Mouse (Mus musculus) retina, postnatal 7 days (tissue): ENCODE measurements around the gene Rexo5.
A peak's percentile ranks its signal among the peaks of the same experiment; 100 is the strongest.

Experiments
- DNase-seq: peaks from one replicate; pipeline ENCODE4 v3.0.0-alpha.2; 2012; ENCODE audit warnings: low read depth, low spot score

The Rexo5 gene

GRCm38 (mm10) chr7:119841820-119842449 is 48.1 kb downstream of the Rexo5 start:
- DNase-seq = no peak

GRCm38 (mm10) chr7:119845541-119845940 is 51.7 kb downstream of the Rexo5 start:
- DNase-seq = no peak

GRCm38 (mm10) chr7:119847396-119847795 is 53.6 kb downstream of the Rexo5 start:
- no peak for DNase-seq

- peak; percentile 46 for DNase-seq
Observed at GRCm38 (mm10) chr7:119849096-119849495, 55.3 kb downstream of the Rexo5 start.

- no peak for DNase-seq
Observed at GRCm38 (mm10) chr7:119850737-119851136, 56.9 kb downstream of the Rexo5 start.

GRCm38 (mm10) chr7:119852494-119852893 is 58.7 kb downstream of the Rexo5 start:
- DNase-seq = no peak

GRCm38 (mm10) chr7:119853186-119853585 is 59.4 kb downstream of the Rexo5 start:
- DNase-seq = no peak

- DNase-seq = no peak
Observed at GRCm38 (mm10) chr7:119854362-119854761, 60.6 kb downstream of the Rexo5 start.

GRCm38 (mm10) chr7:119855031-119855430 is 61.2 kb downstream of the Rexo5 start:
- no peak for DNase-seq

GRCm38 (mm10) chr7:119859476-119859875 is 65.7 kb downstream of the Rexo5 start:
- no peak for DNase-seq

GRCm38 (mm10) chr7:119860116-119860515 is 66.3 kb downstream of the Rexo5 start:
- no peak for DNase-seq

- DNase-seq = no peak
Observed at GRCm38 (mm10) chr7:119860554-119860953, 66.7 kb downstream of the Rexo5 start.

- DNase-seq = no peak
Observed at GRCm38 (mm10) chr7:119860971-119861334, 67.1 kb downstream of the Rexo5 start.

- peak; percentile 78 for DNase-seq
Observed at GRCm38 (mm10) chr7:119861335-119862091, 67.7 kb downstream of the Rexo5 start.

- DNase-seq = no peak
Observed at GRCm38 (mm10) chr7:119862167-119862566, 68.4 kb downstream of the Rexo5 start.

- DNase-seq = no peak
Observed at GRCm38 (mm10) chr7:119864500-119864899, 70.7 kb downstream of the Rexo5 start.

- DNase-seq = no peak
Observed at GRCm38 (mm10) chr7:119866136-119866535, 72.3 kb downstream of the Rexo5 start.

- no peak for DNase-seq
Observed at GRCm38 (mm10) chr7:119872204-119872603, 78.4 kb downstream of the Rexo5 start.

GRCm38 (mm10) chr7:119873050-119873449 is 79.2 kb downstream of the Rexo5 start:
- DNase-seq = no peak

GRCm38 (mm10) chr7:119875776-119876440 is 82.1 kb downstream of the Rexo5 start:
- DNase-seq = no peak

- DNase-seq = no peak
Observed at GRCm38 (mm10) chr7:119879171-119879570, 85.4 kb downstream of the Rexo5 start.

GRCm38 (mm10) chr7:119880345-119880744 is 86.5 kb downstream of the Rexo5 start:
- DNase-seq = no peak

GRCm38 (mm10) chr7:119881229-119881628 is 87.4 kb downstream of the Rexo5 start:
- no peak for DNase-seq
